Mouse (Mus musculus): ENCODE results near the gene Abca4. TPM values are rescaled to one million over a fixed set of nuclear protein-coding genes. Genes with fewer than 3 reads are reported as not detected.

Abca4 gene
- polyA plus RNA-seq (2017; shearing (Covaris generic)) = 1 to 10 TPM in 1 of 2 experiments, under 1 TPM in 1; 0.16 to 1.3 TPM

DNA sequence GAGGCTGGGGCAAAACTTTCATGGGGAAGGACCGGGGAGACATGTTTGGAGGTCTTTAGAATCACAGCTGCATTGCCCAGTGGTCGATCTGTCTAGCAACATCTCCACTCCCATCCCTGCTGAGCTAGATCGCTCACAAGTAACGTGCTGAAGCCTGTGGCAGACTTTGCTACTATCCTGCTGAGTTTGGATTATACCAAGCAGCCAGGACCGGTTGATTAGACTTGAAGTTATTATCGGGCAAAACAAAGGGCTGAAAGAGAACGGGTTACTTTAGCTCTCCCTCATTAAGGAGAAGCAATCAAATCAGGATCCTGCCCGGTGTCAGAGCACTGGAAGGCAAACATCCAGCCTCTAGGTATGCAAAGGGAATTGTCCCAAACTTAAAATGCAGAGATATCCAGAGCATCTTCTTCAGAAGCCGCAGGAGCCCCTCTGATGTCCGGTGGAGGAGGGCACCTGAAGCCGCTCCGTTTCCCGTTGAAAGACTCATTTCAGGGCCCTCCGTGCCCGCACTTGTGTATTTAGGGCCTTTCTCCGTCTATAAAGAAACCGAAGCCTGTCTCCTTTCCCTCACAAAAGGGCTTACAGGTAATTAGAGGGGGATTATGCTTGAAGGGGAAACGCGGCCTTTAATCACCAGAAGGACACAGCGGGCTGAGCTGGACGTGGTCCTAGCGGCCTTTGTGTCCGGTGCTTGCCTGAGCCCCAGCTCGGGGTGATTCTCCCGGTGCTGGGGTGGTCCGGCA, at the start of gene Abca4:
Gene Abca4, plus strand, starts transcription at position 645 of the 749 bp plus-strand sequence.

Other genes starting within 250 kb of the Abca4 start
- 10 to 100 TPM; 16.2 to 24.5 TPM for gene Abcd3, start 229.1 kb upstream of the Abca4 start, polyA plus RNA-seq (2017; shearing (Covaris generic))
- gene Arhgap29, start 91.9 kb upstream of the Abca4 start, polyA plus RNA-seq (2017; shearing (Covaris generic)) = 1 to 10 TPM; 1.8 to 2.0 TPM
- gene Gclm, start 201.1 kb downstream of the Abca4 start, polyA plus RNA-seq (2017; shearing (Covaris generic)) = 100 to 1,000 TPM in 1 of 2 experiments, 10 to 100 TPM in 1; 64.4 to 108 TPM
- gene Dnttip2, start 229.9 kb downstream of the Abca4 start, polyA plus RNA-seq (2017; shearing (Covaris generic)) = 10 to 100 TPM; 92.3 to 92.9 TPM
- 1 to 10 TPM; 1.0 to 1.9 TPM for gene Bcar3, start 249.7 kb downstream of the Abca4 start, polyA plus RNA-seq (2017; shearing (Covaris generic))